Mouse (Mus musculus) layer of hippocampus, adult 18-20 months (tissue): ENCODE measurements around the gene Tnk1. TPM values are rescaled to one million over a fixed set of nuclear protein-coding genes. Genes with fewer than 3 reads are reported as not detected.

Source experiments
- DNase-seq, 2 experiments: peaks; one replicate each; pipeline ENCODE4 v3.0.0; 2022; ENCODE audit warnings: low spot score in 2 of 2
- microRNA-seq, 2 experiments: library from miRNA; unstranded; fragments of <30 nt; microRNA quantifications; one replicate each; pipeline ENCODE4 v1.2.0; 2021
- total RNA-seq, 2 experiments: library from RNA; stranded (reverse); gene quantifications; 2 replicates each; pipeline ENCODE4 v1.2.3; 2021

Tnk1 gene
- total RNA-seq, 2 experiments from 2014 or later = not detected

DNA sequence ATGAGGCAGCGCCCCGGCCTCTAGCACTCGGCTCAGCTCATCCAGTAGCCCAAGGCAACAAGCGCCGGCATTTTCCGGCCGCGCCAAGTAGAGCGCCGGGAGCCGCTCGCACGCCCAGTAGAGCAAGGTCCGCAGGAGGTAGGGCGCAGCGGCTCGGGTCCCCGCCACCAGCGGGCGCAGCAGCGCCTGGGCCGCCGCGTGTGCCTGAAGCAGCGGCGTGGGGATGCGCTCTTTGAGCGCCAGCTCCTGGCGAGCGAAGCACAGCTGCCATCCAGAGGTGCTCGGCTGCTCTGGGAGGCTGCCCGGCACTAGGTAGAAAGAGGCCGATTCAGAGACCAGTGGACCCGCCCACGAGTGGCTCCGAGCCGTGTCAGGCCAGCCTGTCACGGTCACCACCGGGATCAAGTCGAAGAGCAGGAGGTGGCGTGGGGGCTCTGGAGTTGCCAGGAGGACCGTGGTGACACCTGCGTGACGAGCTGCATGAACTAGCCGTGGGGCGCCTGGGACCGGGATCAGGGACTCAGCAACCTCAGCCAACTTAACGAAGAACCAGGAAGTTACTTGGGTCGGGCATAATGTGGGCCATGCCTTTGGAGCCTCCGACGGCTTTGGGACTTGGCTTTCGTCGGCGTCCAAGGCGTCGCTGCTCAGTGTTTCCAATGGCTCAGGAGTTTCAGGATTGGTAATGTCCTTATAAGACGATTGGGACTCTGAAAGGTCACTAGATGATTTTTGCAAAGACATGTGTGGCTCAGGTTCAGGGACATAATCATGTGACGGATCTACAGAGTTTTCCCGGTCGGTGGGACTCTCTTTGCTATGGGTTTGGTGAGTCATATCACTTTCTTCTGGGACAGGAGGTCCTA lies 54.5 kb downstream of the Tnk1 start:
- DNase-seq = peak; percentile 48 to 66

DNA sequence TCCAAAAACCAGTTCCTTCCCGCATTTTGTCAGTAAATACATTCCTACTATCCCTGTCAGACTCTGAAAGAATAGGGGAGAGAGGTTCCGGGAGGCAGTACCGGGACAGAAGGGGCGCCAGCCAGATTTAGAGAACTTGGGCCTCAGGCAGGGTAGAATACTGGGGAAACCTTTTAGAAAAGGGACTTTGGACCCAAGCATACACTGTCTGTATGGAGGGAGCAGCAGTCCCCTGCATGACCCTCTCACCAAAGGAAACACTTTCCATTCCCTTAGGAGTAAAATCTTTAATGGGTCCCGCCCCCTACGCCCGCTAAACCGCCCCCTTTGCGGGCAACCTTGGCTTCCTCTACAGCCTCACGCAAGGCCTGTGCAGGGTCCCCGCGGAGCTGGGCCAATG lies 55.2 kb downstream of the Tnk1 start:
- DNase-seq = no peak

DNA sequence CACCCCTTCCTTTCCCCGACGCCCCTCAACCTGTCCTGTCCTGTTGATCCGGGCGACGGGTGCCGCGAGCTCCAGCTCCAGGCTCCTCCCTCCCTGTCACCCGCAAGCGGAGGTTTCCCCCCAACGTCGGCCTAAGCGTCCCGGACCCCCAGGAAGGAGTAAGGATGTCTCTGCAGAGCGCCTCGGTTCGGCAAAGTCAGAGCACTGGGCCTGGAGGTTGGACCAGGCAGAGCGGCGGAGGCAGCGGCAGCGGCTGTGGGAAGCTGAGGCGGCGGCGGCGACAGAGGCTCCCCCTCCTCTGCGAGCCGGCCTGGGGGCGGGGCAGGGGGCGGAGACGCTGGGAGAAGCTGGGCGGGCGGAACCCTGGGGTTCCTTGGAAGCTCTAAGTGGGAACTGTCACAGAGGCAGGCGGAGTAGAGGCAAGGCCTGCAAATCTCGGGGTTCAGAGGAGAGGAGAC lies 55.9 kb downstream of the Tnk1 start:
- peak; percentile 75 to 80 for DNase-seq

DNA sequence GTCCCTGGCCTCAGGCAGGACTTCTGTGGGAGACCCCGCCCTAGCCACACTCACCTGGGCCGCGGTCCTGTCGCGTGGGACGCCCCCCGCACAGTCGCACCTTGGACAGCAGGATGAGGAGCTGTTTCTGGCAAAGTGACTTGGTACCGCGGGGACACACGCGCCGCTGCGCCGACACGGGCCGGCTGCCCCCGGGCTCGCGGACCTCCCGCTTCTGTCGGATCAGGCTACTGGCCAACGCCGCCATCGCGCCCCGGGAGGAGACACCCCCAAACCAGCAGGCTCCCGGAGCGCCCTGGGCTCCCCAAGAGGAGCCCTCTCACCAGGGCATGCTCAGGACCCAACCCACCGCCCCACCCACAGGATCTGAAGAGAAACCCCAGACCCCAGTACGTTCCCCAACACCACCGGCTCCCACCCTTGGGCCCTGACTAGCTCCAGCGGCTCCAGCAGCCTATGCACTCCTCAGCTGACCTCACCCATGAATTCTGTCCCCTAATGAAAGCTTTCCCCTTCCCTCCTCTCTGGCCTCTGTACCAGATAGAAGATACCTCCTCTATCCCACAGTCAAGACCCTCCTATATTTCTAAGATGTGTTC lies 57.1 kb downstream of the Tnk1 start, which contains the start of gene Fgf11:
TSS of gene Fgf11 (minus strand) at position 479 of the 599 bp plus-strand sequence.
- DNase-seq = no peak

Small RNA genes within 50 kb of the gene (microRNA-seq; reads per million reads assigned to microRNA genes)
- 0 reads per million in 2 experiments for gene Mir6924

Other genes starting within 250 kb of the Tnk1 start
- not detected for gene Shbg, start 240.8 kb downstream of the Tnk1 start, total RNA-seq
- 10 to 100 TPM in 1 of 2 experiments, 1 to 10 TPM in 1; 9.5 to 12.1 TPM for gene Sat2, start 236.7 kb downstream of the Tnk1 start, total RNA-seq
- gene Fxr2, start 225.7 kb downstream of the Tnk1 start, total RNA-seq = 100 to 1,000 TPM; 139 to 142 TPM
- gene Sox15, start 203.4 kb downstream of the Tnk1 start, total RNA-seq = not detected
- gene Mpdu1, start 196.1 kb downstream of the Tnk1 start, total RNA-seq = 10 to 100 TPM; 56.2 to 60.3 TPM
- 10 to 100 TPM; 13.1 to 13.8 TPM for gene Cd68, start 192.6 kb downstream of the Tnk1 start, total RNA-seq
- gene Eif4a1, start 186.3 kb downstream of the Tnk1 start, total RNA-seq = 100 to 1,000 TPM; 325 to 357 TPM
- gene Senp3, start 176.6 kb downstream of the Tnk1 start, total RNA-seq = 10 to 100 TPM; 96.1 to 97.5 TPM
- 1 to 10 TPM; 1.9 to 2.0 TPM for gene Tnfsf13, start 172.9 kb downstream of the Tnk1 start, total RNA-seq
- gene Tnfsf12, start 162.9 kb downstream of the Tnk1 start, total RNA-seq = 10 to 100 TPM; 11.4 to 12.4 TPM
- 1 to 10 TPM; 1.2 to 1.6 TPM for gene Tnfsfm13, start 162.6 kb downstream of the Tnk1 start, total RNA-seq
- gene Polr2a, start 100.1 kb downstream of the Tnk1 start, total RNA-seq = 10 to 100 TPM; 55.6 to 55.9 TPM
- not detected for gene Slc35g3, start 96.8 kb downstream of the Tnk1 start, total RNA-seq
- gene Zbtb4, start 92.8 kb downstream of the Tnk1 start, total RNA-seq = 100 to 1,000 TPM; 147 to 152 TPM
- gene Chrnb1, start 62.8 kb downstream of the Tnk1 start, total RNA-seq = 1 to 10 TPM in 1 of 2 experiments, under 1 TPM in 1; 0.52 to 1.0 TPM
- gene Fgf11, start 56.9 kb downstream of the Tnk1 start, total RNA-seq = 10 to 100 TPM; 27.4 to 27.6 TPM
- gene Tmem102, start 53.1 kb downstream of the Tnk1 start, total RNA-seq = not detected
- gene Gm39566, start 43.4 kb downstream of the Tnk1 start, total RNA-seq = not detected
- not detected for gene Spem2, start 40.3 kb downstream of the Tnk1 start, total RNA-seq
- gene Spem1, start 36.5 kb downstream of the Tnk1 start, total RNA-seq = under 1 TPM in 1 of 2 experiments, not detected in 1; 0.62 TPM
- 100 to 1,000 TPM; 191 to 196 TPM for gene Nlgn2, start 20.9 kb downstream of the Tnk1 start, total RNA-seq
- 100 to 1,000 TPM; 110 to 117 TPM for gene Tmem256, start 20.2 kb downstream of the Tnk1 start, total RNA-seq
- 10 to 100 TPM; 15.9 to 16.1 TPM for gene Plscr3, start 12.4 kb downstream of the Tnk1 start, total RNA-seq
- not detected for gene Tmem95, start 19.3 kb upstream of the Tnk1 start, total RNA-seq
- 1 to 10 TPM; 1.3 to 1.4 TPM for gene Kctd11, start 22.7 kb upstream of the Tnk1 start, total RNA-seq
- not detected for gene Acap1, start 36.8 kb upstream of the Tnk1 start, total RNA-seq
- under 1 TPM; 0.17 to 0.58 TPM for gene 2810408A11Rik, start 42.3 kb upstream of the Tnk1 start, total RNA-seq
- 100 to 1,000 TPM; 108 to 114 TPM for gene Neurl4, start 42.3 kb upstream of the Tnk1 start, total RNA-seq
- gene Gps2, start 55.2 kb upstream of the Tnk1 start, total RNA-seq = 10 to 100 TPM; 35.7 to 36.1 TPM
- gene Eif5a, start 63.2 kb upstream of the Tnk1 start, total RNA-seq = 100 to 1,000 TPM; 438 to 463 TPM
- gene Ybx2, start 77.1 kb upstream of the Tnk1 start, total RNA-seq = 1 to 10 TPM; 8.7 to 9.2 TPM
- gene Slc2a4, start 89.5 kb upstream of the Tnk1 start, total RNA-seq = 1 to 10 TPM; 3.4 to 3.5 TPM
- gene Cldn7, start 106.0 kb upstream of the Tnk1 start, total RNA-seq = not detected
- 100 to 1,000 TPM; 110 to 111 TPM for gene Ctdnep1, start 122.4 kb upstream of the Tnk1 start, total RNA-seq
- 10 to 100 TPM; 76.7 to 80.1 TPM for gene Elp5, start 123.8 kb upstream of the Tnk1 start, total RNA-seq
- 100 to 1,000 TPM; 238 to 240 TPM for gene Gabarap, start 132.4 kb upstream of the Tnk1 start, total RNA-seq
- gene Phf23, start 137.0 kb upstream of the Tnk1 start, total RNA-seq = 10 to 100 TPM; 50.3 TPM
- 10 to 100 TPM; 33.0 to 38.7 TPM for gene Dvl2, start 141.9 kb upstream of the Tnk1 start, total RNA-seq
- 10 to 100 TPM; 56.4 to 67.1 TPM for gene Acadvl, start 156.7 kb upstream of the Tnk1 start, total RNA-seq
- 100 to 1,000 TPM; 846 to 862 TPM for gene Dlg4, start 158.2 kb upstream of the Tnk1 start, total RNA-seq
- under 1 TPM; 0.84 to 0.99 TPM for gene Asgr1, start 195.4 kb upstream of the Tnk1 start, total RNA-seq
- gene Asgr2, start 233.9 kb upstream of the Tnk1 start, total RNA-seq = not detected